Mouse (Mus musculus): Measurements from ENCODE around the gene Mastl.

DNA sequence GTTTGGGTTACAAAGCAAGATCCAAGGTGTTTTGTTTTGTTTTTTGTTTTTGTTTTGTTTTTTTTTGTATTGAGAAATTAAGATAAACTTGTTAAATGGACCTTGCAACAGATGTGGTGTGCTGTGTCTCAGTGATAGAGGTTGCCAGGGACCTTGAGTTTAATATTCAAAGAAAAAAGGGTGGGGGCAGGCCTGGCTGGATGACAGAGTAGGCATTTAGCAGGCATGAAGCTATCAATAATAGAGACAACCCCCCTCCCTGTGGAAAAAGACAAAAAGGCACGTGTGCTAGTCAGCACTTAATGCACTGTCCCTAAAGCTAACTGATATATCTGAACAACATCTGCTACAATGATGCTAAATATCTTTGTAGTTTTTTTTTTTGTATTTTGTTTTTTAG lies 84.4 kb downstream of the Mastl start:
- TF ChIP-seq POLR2A (IDR thresholded peaks at IDR 0.05; ENCODE audit: low read depth, low read length) = no peak
- no peak for TF ChIP-seq CTCF (conservative IDR thresholded peaks at IDR 0.05 in 1 of 2, IDR thresholded peaks at IDR 0.05 in 1 of 2; ENCODE audit: low read depth in 2 of 2, low read length in 2 of 2)
- no peak for TF ChIP-seq BHLHE40 (IDR thresholded peaks at IDR 0.05; ENCODE audit: low read depth, low read length)
- TF ChIP-seq CHD1 (IDR thresholded peaks at IDR 0.05; ENCODE audit: low read depth, low read length) = no peak
- TF ChIP-seq ETS1 (conservative IDR thresholded peaks at IDR 0.05; ENCODE audit: low read depth, low read length) = no peak
- TF ChIP-seq ZC3H11A (IDR thresholded peaks at IDR 0.05; ENCODE audit: low read depth, low read length) = no peak
